Mouse (Mus musculus) cerebellum, postnatal 4 days (tissue): Measurements from ENCODE around the gene Cdk17.
A peak's percentile ranks its signal among the peaks of the same experiment; 100 is the strongest.

Source experiments
- DNase-seq, 2 experiments: peaks; one replicate each; pipeline ENCODE4 v3.0.0; 2022; ENCODE audit warnings: low spot score in 2 of 2, mixed read lengths in 1 of 2

Gene Cdk17

GRCm38 (mm10) chr10:93227921-93228320 is 67.2 kb downstream of the Cdk17 start:
- no peak for DNase-seq

DNA sequence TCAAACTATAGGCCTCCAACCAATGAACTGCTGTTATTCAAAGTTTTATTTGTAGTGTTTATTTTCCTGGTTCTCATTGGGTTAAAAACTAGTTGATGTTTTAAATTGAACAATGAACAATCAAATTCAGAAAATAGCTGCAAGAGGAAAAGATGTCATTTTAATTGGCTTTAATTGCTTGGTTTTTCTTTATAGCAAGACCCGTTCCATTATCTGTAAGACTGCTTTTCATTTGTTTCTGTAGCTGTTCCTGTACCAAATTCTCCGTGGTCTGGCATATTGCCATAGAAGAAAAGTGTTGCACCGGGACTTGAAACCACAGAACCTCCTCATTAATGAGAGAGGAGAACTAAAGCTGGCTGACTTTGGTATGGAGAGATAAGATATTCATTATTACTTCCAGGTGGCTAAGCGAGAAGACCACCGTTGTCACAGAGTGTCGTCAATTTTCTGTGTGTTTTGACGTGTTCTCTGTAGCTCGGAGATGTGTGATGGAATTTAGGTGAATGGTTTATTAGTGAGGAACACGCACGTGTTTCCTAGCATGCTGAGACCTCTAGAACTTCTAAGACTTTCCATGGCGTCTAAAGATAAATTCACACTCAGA is 67.8 kb downstream of the Cdk17 start:
- DNase-seq: no peak

DNA sequence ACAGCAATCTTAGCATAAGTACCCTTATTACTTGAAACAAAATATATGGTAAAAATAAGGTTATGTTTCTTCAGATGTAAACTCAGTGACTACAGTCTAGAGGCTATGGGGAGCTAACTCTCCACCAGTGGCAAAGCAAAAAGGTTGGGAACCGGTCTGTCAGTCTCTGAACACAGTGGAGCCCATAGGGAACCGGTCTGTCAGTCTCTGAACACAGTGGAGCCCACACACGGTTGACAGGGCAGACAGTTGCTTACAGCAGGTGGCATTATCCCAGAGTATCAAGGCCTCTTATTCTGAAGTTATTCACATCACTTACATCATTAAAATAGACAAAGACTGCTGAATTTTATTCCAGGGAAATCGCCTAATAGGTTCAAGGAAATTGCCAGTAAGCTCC is 70.8 kb downstream of the Cdk17 start:
- no peak for DNase-seq

DNA sequence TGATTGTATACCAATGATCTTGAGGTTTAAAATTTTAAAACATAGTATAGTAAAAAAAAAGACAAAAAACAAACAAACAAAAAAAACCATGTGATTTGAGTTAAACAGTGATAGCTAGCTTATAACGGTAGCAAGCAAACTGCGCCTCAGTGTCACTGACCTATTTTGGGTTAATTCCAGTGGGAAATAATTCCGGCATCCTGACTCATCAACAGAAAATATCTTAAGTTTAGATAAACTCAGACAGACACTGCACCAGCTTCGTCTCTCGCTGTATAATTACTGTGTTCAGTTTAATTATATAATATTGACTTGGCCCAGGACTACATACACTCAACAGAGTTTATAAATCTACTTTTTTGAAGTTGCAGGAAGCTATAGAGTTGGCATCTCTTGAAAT is 71.2 kb downstream of the Cdk17 start:
- no peak for DNase-seq

DNA sequence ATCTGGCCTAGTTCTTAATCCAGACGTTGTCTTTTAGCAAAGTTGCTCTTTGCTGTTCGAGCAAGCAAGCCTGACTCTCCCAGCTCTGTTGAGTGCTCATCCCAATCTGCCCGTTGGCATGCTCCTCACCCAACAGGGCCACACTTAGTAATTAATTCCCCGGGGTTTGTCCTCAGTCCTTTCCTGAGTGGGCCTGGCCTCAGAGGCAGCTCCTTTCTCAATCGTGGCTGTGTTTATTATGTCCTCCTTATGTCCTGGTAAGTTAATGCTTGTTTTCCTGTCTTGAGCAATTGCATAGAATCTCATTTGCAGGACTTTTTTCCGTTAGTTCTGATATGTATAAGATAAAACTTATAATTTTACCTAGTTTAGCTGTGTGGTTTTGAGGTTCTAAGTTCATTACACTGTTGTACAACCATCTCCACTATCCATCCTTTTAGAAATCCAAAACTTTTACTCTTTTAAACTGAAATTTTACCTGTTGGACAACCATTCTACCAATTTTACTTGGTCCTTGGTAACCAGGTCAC is 73.1 kb downstream of the Cdk17 start:
- DNase-seq: no peak

DNA sequence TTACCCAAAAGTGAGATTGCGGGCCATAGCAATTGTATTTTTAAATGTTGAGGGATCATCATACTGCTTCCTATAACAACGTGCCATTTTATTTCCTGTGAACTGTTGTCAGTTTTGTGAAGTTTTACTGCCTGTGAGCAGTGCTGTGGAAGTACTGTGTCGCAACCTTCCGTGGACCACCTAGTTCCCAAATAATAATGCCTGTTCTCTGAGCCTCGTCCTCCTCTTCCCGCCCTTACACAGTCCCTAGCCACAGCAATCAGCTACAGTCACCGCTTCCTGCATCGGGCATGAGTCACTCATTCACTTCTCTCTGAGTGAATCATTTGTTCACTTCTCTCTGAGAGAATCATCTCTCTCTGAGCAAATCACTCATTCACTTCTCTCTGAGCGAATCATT is 74.0 kb downstream of the Cdk17 start:
- DNase-seq: no peak

DNA sequence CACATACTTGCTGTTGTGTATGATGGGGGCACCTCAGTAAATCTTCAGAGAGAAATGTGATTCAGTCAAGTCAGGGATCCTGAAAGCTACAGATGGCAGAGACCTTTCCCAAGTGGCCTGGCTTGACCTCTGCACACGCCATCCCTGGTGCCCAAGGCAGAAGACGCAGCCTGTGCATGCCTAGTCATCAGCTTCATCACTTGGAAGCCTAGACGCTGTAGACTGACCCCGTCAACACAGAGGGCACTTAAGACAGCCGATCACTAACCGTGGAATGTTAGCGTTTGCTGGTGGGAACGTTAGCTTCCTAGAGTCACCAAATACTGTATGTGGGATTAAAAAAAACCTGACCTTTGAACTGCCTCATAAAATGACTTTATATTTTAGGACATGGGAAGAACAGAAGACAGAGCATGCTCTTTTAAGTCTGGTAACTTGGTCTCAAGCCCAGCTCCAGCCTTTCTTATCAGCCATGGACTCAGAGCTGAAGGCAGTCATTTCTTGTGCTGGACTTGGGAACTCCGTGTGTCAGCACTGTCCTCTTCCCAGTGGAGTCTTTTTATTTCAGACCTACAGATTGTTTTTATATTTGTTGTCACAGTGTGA is 78.6 kb downstream of the Cdk17 start:
- DNase-seq: no peak

DNA sequence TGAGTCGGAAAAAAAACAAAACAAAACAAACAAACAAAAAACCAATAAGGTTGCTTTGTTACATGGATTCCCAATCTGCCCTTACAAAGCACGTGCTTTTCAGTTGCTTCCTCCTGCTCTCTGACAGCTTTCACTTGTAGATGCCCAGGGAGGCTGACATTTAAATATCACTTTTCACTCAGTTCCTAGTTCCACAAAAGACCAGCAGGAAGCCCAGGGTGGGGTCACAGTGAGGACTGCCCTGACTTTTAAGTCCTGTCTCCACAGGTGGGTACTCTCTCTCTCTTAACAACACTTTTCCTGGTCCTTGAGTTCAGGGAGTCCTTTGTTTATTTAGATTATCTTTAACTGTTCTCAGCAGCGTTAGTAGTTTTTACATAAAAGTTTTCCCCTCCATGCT is 81.5 kb downstream of the Cdk17 start:
- no peak for DNase-seq

GRCm38 (mm10) chr10:93242861-93243260 is 82.2 kb downstream of the Cdk17 start:
- no peak for DNase-seq

GRCm38 (mm10) chr10:93244209-93244705 is 83.6 kb downstream of the Cdk17 start:
- DNase-seq: no peak

DNA sequence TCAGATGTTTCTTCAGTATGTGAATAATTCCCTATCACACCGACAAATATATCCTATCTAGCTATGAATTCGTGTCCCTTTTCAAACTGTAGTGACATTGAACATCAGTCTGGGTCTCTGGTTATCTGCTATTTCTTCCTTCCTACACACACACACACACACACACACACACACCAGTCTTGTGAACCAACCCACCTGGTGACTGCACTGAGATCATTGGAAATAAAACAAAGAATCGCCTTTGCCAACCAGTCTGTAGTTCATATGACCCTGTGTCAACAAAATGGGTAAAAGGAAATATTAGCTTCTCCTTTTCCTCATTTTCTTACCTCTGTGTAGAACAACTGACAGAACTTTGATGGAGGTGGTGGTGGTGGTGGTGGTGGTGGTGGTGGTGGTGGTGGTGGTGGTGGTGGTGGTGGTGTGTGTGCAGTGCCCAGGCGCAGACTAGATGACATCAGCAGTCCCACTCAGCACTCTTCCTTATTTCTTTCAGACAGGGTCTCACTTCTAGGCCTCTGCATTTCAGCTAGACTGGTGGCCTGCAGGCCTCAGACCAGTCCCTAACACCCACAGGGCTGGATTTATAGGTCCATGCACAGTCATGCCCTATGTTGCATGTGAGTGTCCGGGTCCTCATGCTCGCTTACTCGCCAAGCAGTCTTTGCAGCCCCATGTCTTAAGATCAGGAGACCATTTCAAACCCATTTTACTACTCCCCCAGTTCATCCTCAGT is 85.7 kb downstream of the Cdk17 start:
- no peak for DNase-seq

- no peak for DNase-seq
Observed at GRCm38 (mm10) chr10:93247422-93247821, 86.7 kb downstream of the Cdk17 start.

GRCm38 (mm10) chr10:93247902-93248301 is 87.2 kb downstream of the Cdk17 start:
- DNase-seq: no peak

GRCm38 (mm10) chr10:93248416-93248815 is 87.7 kb downstream of the Cdk17 start:
- DNase-seq: no peak

GRCm38 (mm10) chr10:93249901-93250300 is 89.2 kb downstream of the Cdk17 start:
- DNase-seq: no peak

- no peak for DNase-seq
Observed at GRCm38 (mm10) chr10:93250436-93251317, 90.0 kb downstream of the Cdk17 start.

DNA sequence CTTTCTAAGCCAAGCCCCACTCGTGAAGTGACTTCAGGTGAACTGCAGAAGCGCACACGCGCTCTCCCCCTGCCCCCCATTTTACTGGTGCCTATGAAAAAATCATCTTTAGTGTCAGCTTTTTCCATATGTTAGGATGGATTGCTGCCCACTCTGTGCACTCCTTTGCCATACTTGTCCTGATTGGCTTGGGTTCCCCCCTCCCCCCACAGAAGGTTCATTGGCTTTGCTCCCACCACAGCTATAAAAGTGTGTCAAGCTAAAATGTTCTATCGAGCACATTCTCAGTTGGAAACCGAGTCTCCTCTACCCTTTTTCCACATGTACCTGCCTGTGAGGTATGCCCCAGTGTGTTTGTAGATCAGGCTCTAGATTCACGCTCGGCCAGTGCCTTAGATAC is 90.8 kb downstream of the Cdk17 start:
- DNase-seq: no peak

- no peak for DNase-seq
Observed at GRCm38 (mm10) chr10:93252661-93253060, 92.0 kb downstream of the Cdk17 start.

DNA sequence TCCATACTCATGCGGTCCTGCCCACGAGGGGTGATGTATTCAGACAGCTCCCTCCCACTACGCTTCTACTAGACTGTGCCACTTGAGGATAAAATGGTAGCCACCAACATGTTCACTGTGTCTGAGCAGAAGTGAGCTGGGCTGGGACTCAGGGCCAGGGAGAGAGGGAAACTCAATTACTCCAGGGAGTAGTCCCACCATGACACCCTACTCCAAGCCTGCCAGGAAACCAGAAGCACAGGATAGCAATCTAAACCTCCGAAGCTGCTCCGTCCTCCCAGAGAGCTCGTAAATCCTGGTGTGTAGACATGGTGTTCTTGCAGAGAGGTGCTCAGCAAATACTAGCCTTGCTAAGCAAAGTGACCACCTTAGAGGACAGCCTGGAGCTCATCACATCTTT is 92.5 kb downstream of the Cdk17 start:
- DNase-seq: no peak

DNA sequence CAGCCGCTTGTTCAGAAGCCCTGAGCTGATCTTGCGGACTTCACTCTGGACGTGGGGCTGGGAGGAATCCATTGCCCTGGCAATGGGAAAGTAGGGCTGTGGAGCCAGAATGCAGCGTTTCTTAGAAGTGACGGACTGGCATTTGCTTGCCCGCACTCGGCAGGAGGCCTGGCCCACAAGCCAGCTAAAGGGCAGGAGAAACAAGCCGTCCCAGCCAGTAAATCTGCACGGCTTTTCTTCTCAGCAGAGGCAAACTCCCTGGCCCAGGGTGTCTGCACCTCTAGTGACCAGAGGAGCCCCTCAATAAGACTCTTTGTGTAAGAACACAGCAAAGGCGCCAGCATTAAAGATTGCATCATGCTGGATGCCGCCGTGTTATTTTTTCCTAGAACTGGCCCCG is 94.6 kb downstream of the Cdk17 start:
- DNase-seq: peak in 1 of 2 experiments; percentile 80

DNA sequence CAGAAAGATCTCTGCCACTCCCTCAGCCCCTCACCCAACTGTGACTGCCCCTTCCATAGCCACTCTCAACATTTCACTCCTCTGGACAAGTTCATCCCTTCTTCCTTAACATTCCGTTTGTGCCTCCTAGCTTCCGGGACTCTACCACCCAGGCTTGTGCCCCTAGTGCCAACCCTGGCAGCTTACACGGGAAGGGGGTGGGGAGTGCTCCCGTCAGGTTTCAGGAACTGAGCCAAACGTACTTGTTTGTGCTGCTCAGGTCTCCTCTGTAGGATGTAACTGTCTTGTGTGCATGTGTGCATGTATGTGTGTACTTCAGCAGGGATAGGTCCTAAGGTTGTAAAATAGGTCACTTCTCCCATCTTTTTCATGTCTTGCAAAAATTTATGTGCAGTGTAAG is 99.2 kb downstream of the Cdk17 start:
- DNase-seq: no peak
